Mouse (Mus musculus) ovary, postnatal 10 days (tissue): Measurements from ENCODE around the gene Fcer2a.
A peak's percentile ranks its signal among the peaks of the same experiment; 100 is the strongest.

ENCODE experiments used
- DNase-seq: peaks from one replicate; pipeline ENCODE4 v3.0.0; 2022; ENCODE audit warnings: low spot score

Gene Fcer2a

GRCm38 (mm10) chr8:3676131-3676992 lies 17.6 kb downstream of the Fcer2a start, which contains the start of gene Trappc5:
TSS of gene Trappc5 (plus strand) at chr8:3676299.
- DNase-seq = peak; percentile 90

GRCm38 (mm10) chr8:3674671-3675070 lies 19.3 kb downstream of the Fcer2a start:
- no peak for DNase-seq

- peak; percentile 63 for DNase-seq
These were observed 21.9 kb downstream of the Fcer2a start, which contains the start of gene Fcor for GRCm38 (mm10) chr8:3671980-3672491. TSS of gene Fcor (minus strand) at chr8:3672362.

- DNase-seq = no peak
These were observed 23.6 kb downstream of the Fcer2a start for GRCm38 (mm10) chr8:3670388-3670787.

- no peak for DNase-seq
These were observed 28.5 kb downstream of the Fcer2a start, which contains the start of gene Mcemp1 for GRCm38 (mm10) chr8:3665507-3665906. TSS of gene Mcemp1 (plus strand) at chr8:3665754.

GRCm38 (mm10) chr8:3664405-3664804 lies 29.6 kb downstream of the Fcer2a start:
- DNase-seq = no peak

- DNase-seq = no peak
These were observed 33.1 kb downstream of the Fcer2a start for GRCm38 (mm10) chr8:3660889-3661288.

- no peak for DNase-seq
These were observed 37.1 kb downstream of the Fcer2a start for GRCm38 (mm10) chr8:3656725-3657381.

- no peak for DNase-seq
These were observed 38.4 kb downstream of the Fcer2a start, which contains the start of gene Retn for GRCm38 (mm10) chr8:3655526-3655925. TSS of gene Retn (plus strand) at chr8:3655770.

GRCm38 (mm10) chr8:3654726-3655508 lies 39.1 kb downstream of the Fcer2a start:
- no peak for DNase-seq

- no peak for DNase-seq
These were observed 41.1 kb downstream of the Fcer2a start for GRCm38 (mm10) chr8:3652845-3653244.

GRCm38 (mm10) chr8:3648990-3649389 lies 45.0 kb downstream of the Fcer2a start:
- DNase-seq = no peak

- DNase-seq = no peak
These were observed 45.7 kb downstream of the Fcer2a start for GRCm38 (mm10) chr8:3648268-3648667.

- no peak for DNase-seq
These were observed 46.4 kb downstream of the Fcer2a start for GRCm38 (mm10) chr8:3647561-3647960.

- DNase-seq = no peak
These were observed 47.0 kb downstream of the Fcer2a start for GRCm38 (mm10) chr8:3646824-3647531.

- DNase-seq = no peak
These were observed 48.2 kb downstream of the Fcer2a start for GRCm38 (mm10) chr8:3645804-3646203.
